Mouse (Mus musculus): ENCODE results near the gene Phpt1. TPM values are rescaled to one million over a fixed set of nuclear protein-coding genes. Genes with fewer than 3 reads are reported as not detected.

Gene Phpt1
- polyA plus RNA-seq, 1 experiment from 2014 or later = 31.2 TPM

GRCm38 (mm10) chr2:25573068-25573467, 2.0 kb downstream of the Phpt1 start:
- no peak overlapping the region for H3K4me2 ChIP-seq (ENCODE audit: low read depth, low read length)
- peaks cover 26% of the 10 kb centered on the region for H3K27me3 ChIP-seq (ENCODE audit: control insufficient read depth, insufficient read depth, low read depth, low read length)
- 52% methylated on average over 2 of the region's 2 CpGs for WGBS (ENCODE audit: insufficient replicate concordance)
- ATAC-seq (ENCODE audit: low read depth) = no peak
- no peak overlapping the region for H3K27ac ChIP-seq (ENCODE audit: low read length)
- no peak overlapping the region for H3K9ac ChIP-seq (ENCODE audit: low read depth, low read length)
- peaks cover 29% of the 10 kb centered on the region for H3K4me1 ChIP-seq (ENCODE audit: control insufficient read depth, low read depth, low read length)
- no peak overlapping the region for H3K4me3 ChIP-seq (ENCODE audit: low read depth, low read length)
- no peaks in the 10 kb centered on the region for H3K9me3 ChIP-seq (replicated peaks; ENCODE audit: control insufficient read depth, low read length)
- no peaks in the 10 kb centered on the region for H3K36me3 ChIP-seq (ENCODE audit: control insufficient read depth, insufficient read depth)

- Histone ChIP-seq H3K27me3 (ENCODE audit: control insufficient read depth, insufficient read depth, low read depth, low read length) (peaks cover 7% of the 10 kb centered on the region), H3K4me2 (ENCODE audit: low read depth, low read length) (no peak overlapping the region), H3K4me1 (ENCODE audit: control insufficient read depth, low read depth, low read length) (peaks cover 23% of the 10 kb centered on the region), H3K27ac (ENCODE audit: low read length) (no peak overlapping the region), H3K9me3 (replicated peaks; ENCODE audit: control insufficient read depth, low read length) (no peaks in the 10 kb centered on the region), H3K36me3 (ENCODE audit: control insufficient read depth, insufficient read depth) (no peaks in the 10 kb centered on the region), H3K9ac (ENCODE audit: low read depth, low read length) (no peak overlapping the region), H3K4me3 (ENCODE audit: low read depth, low read length) (no peak overlapping the region)
- 60% methylated on average over 4 of the region's 4 CpGs for WGBS (ENCODE audit: insufficient replicate concordance)
- no peak for ATAC-seq (ENCODE audit: low read depth)
Measured at GRCm38 (mm10) chr2:25571221-25571620, 3.8 kb downstream of the Phpt1 start.

- WGBS (ENCODE audit: insufficient replicate concordance) = 82% methylated on average over 3 of the region's 3 CpGs
- no peak overlapping the region for H3K27ac ChIP-seq (ENCODE audit: low read length)
- H3K9me3 ChIP-seq (replicated peaks; ENCODE audit: control insufficient read depth, low read length) = no peaks in the 10 kb centered on the region
- no peak for ATAC-seq (ENCODE audit: low read depth)
- no peak overlapping the region for H3K9ac ChIP-seq (ENCODE audit: low read depth, low read length)
- H3K4me2 ChIP-seq (ENCODE audit: low read depth, low read length) = no peak overlapping the region
- H3K27me3 ChIP-seq (ENCODE audit: control insufficient read depth, insufficient read depth, low read depth, low read length) = no peaks in the 10 kb centered on the region
- peaks cover 15% of the 10 kb centered on the region for H3K4me1 ChIP-seq (ENCODE audit: control insufficient read depth, low read depth, low read length)
- H3K36me3 ChIP-seq (ENCODE audit: control insufficient read depth, insufficient read depth) = no peaks in the 10 kb centered on the region; the same call in 1 of the 2 replicates
- no peak overlapping the region for H3K4me3 ChIP-seq (ENCODE audit: low read depth, low read length)
Measured at GRCm38 (mm10) chr2:25569323-25569722, 5.7 kb downstream of the Phpt1 start.

- Histone ChIP-seq H3K9ac (ENCODE audit: low read depth, low read length) (no peak overlapping the region), H3K4me1 (ENCODE audit: control insufficient read depth, low read depth, low read length) (peaks cover 9% of the 10 kb centered on the region), H3K9me3 (replicated peaks; ENCODE audit: control insufficient read depth, low read length) (no peaks in the 10 kb centered on the region), H3K4me3 (ENCODE audit: low read depth, low read length) (no peak overlapping the region), H3K27me3 (ENCODE audit: control insufficient read depth, insufficient read depth, low read depth, low read length) (no peaks in the 10 kb centered on the region), H3K36me3 (ENCODE audit: control insufficient read depth, insufficient read depth) (peaks cover 5% of the 10 kb centered on the region), H3K27ac (ENCODE audit: low read length) (no peak overlapping the region), H3K4me2 (ENCODE audit: low read depth, low read length) (no peak overlapping the region)
- WGBS (ENCODE audit: insufficient replicate concordance) = 69% methylated on average over 6 of the region's 6 CpGs
- no peak for ATAC-seq (ENCODE audit: low read depth)
Measured at GRCm38 (mm10) chr2:25568473-25569019, 6.5 kb downstream of the Phpt1 start.

- no peaks in the 10 kb centered on the region for H3K9me3 ChIP-seq (replicated peaks; ENCODE audit: control insufficient read depth, low read length)
- H3K4me3 ChIP-seq (ENCODE audit: low read depth, low read length) = no peak overlapping the region
- H3K4me1 ChIP-seq (ENCODE audit: control insufficient read depth, low read depth, low read length) = peaks cover 2% of the 10 kb centered on the region; the same call in 1 of the 2 replicates
- H3K9ac ChIP-seq (ENCODE audit: low read depth, low read length) = no peak overlapping the region
- H3K36me3 ChIP-seq (ENCODE audit: control insufficient read depth, insufficient read depth) = peaks cover 21% of the 10 kb centered on the region
- H3K27ac ChIP-seq (ENCODE audit: low read length) = no peak overlapping the region
- no peaks in the 10 kb centered on the region for H3K27me3 ChIP-seq (ENCODE audit: control insufficient read depth, insufficient read depth, low read depth, low read length)
- no peak for ATAC-seq (ENCODE audit: low read depth)
- H3K4me2 ChIP-seq (ENCODE audit: low read depth, low read length) = no peak overlapping the region
- 71% methylated on average over 6 of the region's 6 CpGs for WGBS (ENCODE audit: insufficient replicate concordance)
Measured at GRCm38 (mm10) chr2:25566558-25566957, 8.5 kb downstream of the Phpt1 start.

GRCm38 (mm10) chr2:25565741-25566140, 9.3 kb downstream of the Phpt1 start:
- H3K4me2 ChIP-seq (ENCODE audit: low read depth, low read length) = no peak overlapping the region
- H3K9ac ChIP-seq (ENCODE audit: low read depth, low read length) = no peak overlapping the region

GRCm38 (mm10) chr2:25561946-25562345, 13.1 kb downstream of the Phpt1 start:
- 84% methylated on average over 9 of the region's 9 CpGs for WGBS (ENCODE audit: insufficient replicate concordance)
- Histone ChIP-seq H3K9ac (ENCODE audit: low read depth, low read length) (no peak overlapping the region), H3K36me3 (ENCODE audit: control insufficient read depth, insufficient read depth) (peaks cover 29% of the 10 kb centered on the region), H3K27ac (ENCODE audit: low read length) (no peak overlapping the region), H3K9me3 (replicated peaks; ENCODE audit: control insufficient read depth, low read length) (no peaks in the 10 kb centered on the region), H3K27me3 (ENCODE audit: control insufficient read depth, insufficient read depth, low read depth, low read length) (no peaks in the 10 kb centered on the region), H3K4me1 (ENCODE audit: control insufficient read depth, low read depth, low read length) (peaks cover 18% of the 10 kb centered on the region), H3K4me3 (ENCODE audit: low read depth, low read length) (no peak overlapping the region), H3K4me2 (ENCODE audit: low read depth, low read length) (no peak overlapping the region)
- ATAC-seq (ENCODE audit: low read depth) = no peak

More at GRCm38 (mm10) chr2:25565741-25566140, 9.3 kb downstream of the Phpt1 start:
- Histone ChIP-seq H3K27me3 (ENCODE audit: control insufficient read depth, insufficient read depth, low read depth, low read length) (no peaks in the 10 kb centered on the region), H3K4me1 (ENCODE audit: control insufficient read depth, low read depth, low read length) (peaks cover 2% of the 10 kb centered on the region; the same call in 1 of the 2 replicates), H3K9me3 (replicated peaks; ENCODE audit: control insufficient read depth, low read length) (no peaks in the 10 kb centered on the region), H3K4me3 (ENCODE audit: low read depth, low read length) (no peak overlapping the region), H3K36me3 (ENCODE audit: control insufficient read depth, insufficient read depth) (peaks cover 24% of the 10 kb centered on the region), H3K27ac (ENCODE audit: low read length) (no peak overlapping the region)
- 74% methylated on average over 8 of the region's 8 CpGs for WGBS (ENCODE audit: insufficient replicate concordance)
- no peak for ATAC-seq (ENCODE audit: low read depth)

- H3K27ac ChIP-seq (ENCODE audit: low read length) = no peak overlapping the region
- no peak overlapping the region for H3K4me3 ChIP-seq (ENCODE audit: low read depth, low read length)
- H3K27me3 ChIP-seq (ENCODE audit: control insufficient read depth, insufficient read depth, low read depth, low read length) = no peaks in the 10 kb centered on the region
- no peaks in the 10 kb centered on the region for H3K9me3 ChIP-seq (replicated peaks; ENCODE audit: control insufficient read depth, low read length)
- H3K9ac ChIP-seq (ENCODE audit: low read depth, low read length) = no peak overlapping the region
- peaks cover 22% of the 10 kb centered on the region for H3K4me1 ChIP-seq (ENCODE audit: control insufficient read depth, low read depth, low read length)
- H3K4me2 ChIP-seq (ENCODE audit: low read depth, low read length) = no peak overlapping the region
- 89% methylated on average over 8 of the region's 8 CpGs for WGBS (ENCODE audit: insufficient replicate concordance)
- peaks cover 29% of the 10 kb centered on the region for H3K36me3 ChIP-seq (ENCODE audit: control insufficient read depth, insufficient read depth)
- no peak for ATAC-seq (ENCODE audit: low read depth)
Measured at GRCm38 (mm10) chr2:25560551-25560950, 14.5 kb downstream of the Phpt1 start.

GRCm38 (mm10) chr2:25558774-25559173, 16.2 kb downstream of the Phpt1 start:
- no peaks in the 10 kb centered on the region for H3K9me3 ChIP-seq (replicated peaks; ENCODE audit: control insufficient read depth, low read length)
- 57% methylated on average over 6 of the region's 6 CpGs for WGBS (ENCODE audit: insufficient replicate concordance)
- H3K4me2 ChIP-seq (ENCODE audit: low read depth, low read length) = peak overlapping the region; percentile 87
- H3K9ac ChIP-seq (ENCODE audit: low read depth, low read length) = peak overlapping the region; percentile 94
- peaks cover 26% of the 10 kb centered on the region for H3K36me3 ChIP-seq (ENCODE audit: control insufficient read depth, insufficient read depth)
- ATAC-seq (ENCODE audit: low read depth) = no peak
- peak overlapping the region; percentile 87 for H3K4me3 ChIP-seq (ENCODE audit: low read depth, low read length)
- H3K4me1 ChIP-seq (ENCODE audit: control insufficient read depth, low read depth, low read length) = peaks cover 22% of the 10 kb centered on the region
- H3K27ac ChIP-seq (ENCODE audit: low read length) = no peak overlapping the region
- H3K27me3 ChIP-seq (ENCODE audit: control insufficient read depth, insufficient read depth, low read depth, low read length) = no peaks in the 10 kb centered on the region
